Mouse (Mus musculus) MEL-GATA-1-ER (cell line): ENCODE results near the gene 2210408I21Rik.

ENCODE experiments used
- DNase-seq: peaks from one replicate; pipeline ENCODE4 v3.0.0-alpha.2; 2012; ENCODE audit warnings: low read depth; ENCODE audit errors: extremely low read depth

Gene 2210408I21Rik

GRCm38 (mm10) chr13:77478425-77479119 is 343.2 kb downstream of the 2210408I21Rik start:
- no peak for DNase-seq

DNA sequence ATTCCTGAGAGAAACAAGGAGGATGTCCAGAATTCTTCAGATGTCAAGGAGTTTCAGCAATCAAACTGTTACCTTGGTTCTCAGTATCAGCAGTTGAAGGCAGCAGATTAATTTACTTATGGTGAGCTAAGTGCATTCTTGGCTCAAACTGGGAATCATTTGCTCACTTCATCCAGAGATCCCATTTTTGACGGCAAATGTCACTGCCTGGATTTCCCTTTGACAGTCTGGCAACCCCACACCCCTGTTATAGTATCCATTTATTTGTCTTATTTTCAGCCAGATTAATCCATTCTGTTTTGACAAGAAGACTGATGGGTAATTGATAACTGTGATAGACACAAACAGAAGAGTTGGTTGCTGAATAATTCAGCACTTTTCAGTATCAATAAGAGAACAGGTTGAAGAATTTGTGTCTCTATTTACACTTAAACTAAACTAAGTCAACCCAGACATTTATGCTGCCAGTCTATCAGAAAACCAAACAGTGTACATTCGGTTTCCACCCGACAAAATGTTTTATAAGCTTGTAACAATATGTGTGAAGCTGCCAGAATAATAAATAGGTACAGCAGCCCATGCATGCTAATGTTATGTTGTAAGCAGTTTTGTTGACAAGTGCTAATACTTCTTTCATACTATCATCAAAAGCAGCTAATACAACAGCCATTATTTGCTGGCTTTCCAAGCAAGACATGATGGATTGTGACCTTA is 354.8 kb downstream of the 2210408I21Rik start:
- DNase-seq = no peak

- DNase-seq = no peak
Observed at GRCm38 (mm10) chr13:77514046-77514445, 378.7 kb downstream of the 2210408I21Rik start.

GRCm38 (mm10) chr13:77528960-77529699 is 393.8 kb downstream of the 2210408I21Rik start:
- no peak for DNase-seq

- no peak for DNase-seq
Observed at GRCm38 (mm10) chr13:77529760-77530159, 394.4 kb downstream of the 2210408I21Rik start.

- no peak for DNase-seq
Observed at GRCm38 (mm10) chr13:77537466-77537865, 402.1 kb downstream of the 2210408I21Rik start.

- DNase-seq = no peak
Observed at GRCm38 (mm10) chr13:77547486-77548385, 412.4 kb downstream of the 2210408I21Rik start.

- no peak for DNase-seq
Observed at GRCm38 (mm10) chr13:77548386-77548695, 413.0 kb downstream of the 2210408I21Rik start.

DNA sequence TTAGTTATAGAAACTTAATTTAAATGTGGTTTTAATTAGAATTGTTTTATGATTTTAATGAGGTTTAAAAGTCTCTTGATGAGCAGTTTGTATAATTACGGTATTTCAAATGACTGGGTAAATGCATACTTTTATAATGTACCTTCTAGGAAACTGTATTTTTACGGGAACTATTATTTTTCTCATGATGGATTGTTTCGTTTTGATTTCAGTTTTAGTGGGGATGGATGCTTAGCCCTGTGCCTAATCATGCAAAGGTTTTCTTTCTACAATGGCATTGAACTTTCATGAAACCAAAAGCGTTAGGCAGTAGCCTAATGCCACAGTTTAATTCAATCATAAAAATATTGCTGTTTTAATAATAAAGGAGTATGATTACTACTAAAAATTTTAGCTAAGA is 413.4 kb downstream of the 2210408I21Rik start:
- DNase-seq = no peak

- DNase-seq = no peak
Observed at GRCm38 (mm10) chr13:77594011-77594410, 458.7 kb downstream of the 2210408I21Rik start.

DNA sequence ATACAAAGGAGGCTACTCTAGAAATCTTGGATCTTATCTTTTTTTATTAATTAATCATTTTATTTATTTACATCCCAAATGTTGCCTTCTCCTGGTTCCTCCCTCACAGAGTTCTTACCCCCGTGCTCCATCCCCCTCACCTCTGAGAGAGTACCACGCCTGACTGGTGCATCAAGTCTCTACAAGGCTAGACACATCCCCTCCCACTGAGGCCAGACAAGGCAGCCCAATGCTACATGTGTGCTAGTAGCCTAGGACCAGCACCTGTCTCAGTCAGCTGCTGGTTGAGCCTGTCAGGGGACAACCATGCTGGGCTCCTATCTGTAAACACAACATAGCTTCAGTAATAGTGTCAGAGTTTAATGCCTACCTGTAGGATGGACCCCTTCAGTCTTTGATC is 480.0 kb downstream of the 2210408I21Rik start:
- DNase-seq = no peak
